Mouse (Mus musculus) kidney, adult 2 months (tissue): Measurements from ENCODE around the gene Fap. TPM values are rescaled to one million over a fixed set of nuclear protein-coding genes. Genes with fewer than 3 reads are reported as not detected.

Experiments
- DNase-seq: peaks from one replicate; pipeline ENCODE4 v3.0.0; 2021
- H3K27ac ChIP-seq: fragments of 200-500 bp; 2 replicates; pipeline ENCODE4 v1.5.1; 2012; ENCODE audit warnings: low read depth, low read length, control low read depth, inconsistent platforms; ENCODE audit not compliant: insufficient read depth
- H3K27me3 ChIP-seq: fragments of 200-500 bp; replicated peaks from 2 replicates; pipeline ENCODE4 v1.6.1; 2012; ENCODE audit warnings: mild to moderate bottlenecking, moderate library complexity, low read length, inconsistent platforms; ENCODE audit not compliant: control insufficient read depth, insufficient read depth
- H3K36me3 ChIP-seq: fragments of 200-500 bp; 2 replicates; pipeline ENCODE4 v1.6.1; 2012; ENCODE audit warnings: mild to moderate bottlenecking, moderate library complexity, low read length, inconsistent platforms; ENCODE audit not compliant: control insufficient read depth, insufficient read depth
- H3K4me1 ChIP-seq: fragments of 200-500 bp; 2 replicates; pipeline ENCODE4 v1.6.1; 2011; ENCODE audit warnings: low read length; ENCODE audit not compliant: control insufficient read depth, insufficient read depth
- H3K4me3 ChIP-seq: fragments of 200-500 bp; 2 replicates; pipeline ENCODE4 v1.5.1; 2011; ENCODE audit warnings: mild to moderate bottlenecking, low read depth, low read length, control low read depth; ENCODE audit not compliant: insufficient read depth
- CTCF ChIP-seq: fragments of 200-500 bp; conservative IDR thresholded peaks from 2 replicates; pipeline ENCODE4 v1.5.1; 2011; ENCODE audit warnings: low read depth, mild to moderate bottlenecking, control low read depth, low read length, moderate library complexity, mixed read lengths; ENCODE audit not compliant: insufficient read depth, insufficient read length
- POLR2A ChIP-seq: fragments of 200-500 bp; IDR thresholded peaks from one replicate; pipeline ENCODE4 v1.6.1; 2011; ENCODE audit warnings: low read depth, low read length, control low read depth
- WGBS: fragments of 180-500 bp; shearing (Covaris S2); methylation state at CpG from one replicate; pipeline ENCODE4 v1.1.7; 2018; 5-methylcytosine and 5-hydroxymethylcytosine counted together
- polyA plus RNA-seq: library from polyadenylated mRNA; depleted of rRNA; stranded (reverse); fragments of >200 nt; gene quantifications from 2 replicates; pipeline ENCODE4 v1.2.3, GENCODE M21; 2012

The Fap gene
- polyA plus RNA-seq, 1 experiment, result 0.41 TPM

DNA sequence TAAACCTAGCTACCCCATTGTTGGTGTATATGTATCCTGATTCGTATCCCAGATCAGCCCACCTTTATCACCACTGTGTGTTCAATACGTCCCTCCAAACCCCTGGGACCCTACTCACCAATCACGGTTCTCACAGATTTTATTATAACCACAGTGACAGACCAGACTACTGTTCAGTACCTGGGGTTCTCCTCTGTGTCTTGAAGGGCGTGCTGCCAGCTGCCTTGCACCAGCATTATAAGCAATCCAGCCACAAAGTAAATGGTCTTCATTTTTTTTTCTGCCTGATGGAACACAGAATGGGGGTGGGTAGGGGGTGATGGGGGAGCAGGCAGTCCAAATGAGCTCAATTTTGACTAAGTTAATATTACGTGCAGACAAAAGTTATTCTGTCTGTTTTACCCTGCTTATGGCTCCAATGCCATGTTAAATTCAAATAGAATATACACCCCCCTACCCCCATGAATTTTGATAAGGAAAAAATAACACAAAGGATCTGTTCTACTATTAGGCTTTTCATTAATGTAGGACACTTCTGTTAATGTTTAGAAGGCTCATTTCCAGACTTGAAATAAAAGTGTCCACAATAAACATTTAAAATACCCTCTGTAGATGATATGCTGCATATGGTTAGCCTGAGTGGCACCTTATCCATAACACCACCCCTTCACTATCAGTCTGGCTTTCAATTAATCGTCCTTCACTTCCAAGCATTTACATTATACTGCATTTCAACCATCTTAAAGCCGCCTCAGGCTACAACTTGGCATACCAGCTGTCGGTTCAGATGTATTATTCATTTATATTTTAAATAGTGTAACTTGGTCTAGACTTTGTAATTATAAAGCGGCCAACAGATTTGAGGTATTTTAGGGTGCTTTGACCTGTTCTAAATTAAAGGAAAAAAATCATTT, 93.3 kb downstream of the Fap start:
- Histone ChIP-seq H3K4me1 (no peaks in the 10 kb centered on the region), H3K27ac (no peak overlapping the region), H3K36me3 (no peaks in the 10 kb centered on the region), H3K27me3 (no peaks in the 10 kb centered on the region), H3K4me3 (no peak overlapping the region)
- DNase-seq, result no peak
- TF ChIP-seq POLR2A, result no peak
- no peak for TF ChIP-seq CTCF
- 75% methylated on average over 9 of the region's 9 CpGs for WGBS

GRCm38 (mm10) chr2:62469551-62469950, 104.3 kb downstream of the Fap start:
- no peaks in the 10 kb centered on the region for H3K4me1 ChIP-seq
- no peaks in the 10 kb centered on the region for H3K36me3 ChIP-seq
- DNase-seq, result peak; percentile 30
- H3K27me3 ChIP-seq, result no peaks in the 10 kb centered on the region
- no peak for TF ChIP-seq CTCF
- TF ChIP-seq POLR2A, result no peak
- no peak overlapping the region for H3K27ac ChIP-seq
- H3K4me3 ChIP-seq, result no peak overlapping the region
- 59% methylated on average over 9 of the region's 9 CpGs for WGBS

- no peak for DNase-seq
- no peak overlapping the region for H3K27ac ChIP-seq
- WGBS, result 86% methylated on average over 2 of the region's 2 CpGs
- no peak overlapping the region for H3K4me3 ChIP-seq
- TF ChIP-seq CTCF, result no peak
- no peak for TF ChIP-seq POLR2A
- no peaks in the 10 kb centered on the region for H3K36me3 ChIP-seq
- no peaks in the 10 kb centered on the region for H3K4me1 ChIP-seq
- H3K27me3 ChIP-seq, result no peaks in the 10 kb centered on the region
Observed at GRCm38 (mm10) chr2:62463287-62463686, 110.6 kb downstream of the Fap start.

- no peak for DNase-seq
- TF ChIP-seq POLR2A (no peak), CTCF (no peak)
- no peak overlapping the region for H3K27ac ChIP-seq
- H3K4me1 ChIP-seq, result no peaks in the 10 kb centered on the region
- 69% methylated on average over 2 of the region's 2 CpGs for WGBS
- no peaks in the 10 kb centered on the region for H3K27me3 ChIP-seq
- H3K4me3 ChIP-seq, result no peak overlapping the region
- no peaks in the 10 kb centered on the region for H3K36me3 ChIP-seq
Observed at GRCm38 (mm10) chr2:62462174-62462573, 111.7 kb downstream of the Fap start.

- TF ChIP-seq POLR2A (no peak), CTCF (no peak)
- Histone ChIP-seq H3K4me3 (no peak overlapping the region), H3K36me3 (no peaks in the 10 kb centered on the region), H3K27ac (no peak overlapping the region), H3K4me1 (no peaks in the 10 kb centered on the region), H3K27me3 (no peaks in the 10 kb centered on the region)
- WGBS, result 59% methylated on average over 12 of the region's 12 CpGs
- DNase-seq, result no peak
Observed at GRCm38 (mm10) chr2:62460815-62461450, 112.9 kb downstream of the Fap start.

DNA sequence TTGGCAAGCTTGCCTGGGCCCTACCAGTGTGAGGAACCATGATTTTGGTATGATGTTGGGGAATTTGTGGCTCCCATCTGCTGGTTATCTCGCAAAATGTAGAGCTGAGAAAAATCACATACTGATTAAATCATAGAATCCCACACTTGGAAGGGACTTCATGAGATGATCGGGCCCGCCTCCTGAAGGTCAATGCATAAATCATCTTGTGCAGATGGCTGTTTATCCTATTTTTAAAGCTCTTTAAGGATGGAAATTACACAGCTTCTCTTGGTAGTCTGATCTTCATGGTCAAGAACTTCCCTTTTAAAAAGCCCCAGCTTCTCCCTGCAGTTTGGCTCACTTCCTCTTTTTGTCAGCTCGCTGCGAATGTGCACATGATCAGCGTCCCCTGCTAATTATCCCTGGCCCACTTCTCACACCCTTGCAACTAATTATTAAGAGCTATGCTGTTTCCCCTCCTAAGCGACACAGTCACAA, 113.6 kb downstream of the Fap start:
- no peak overlapping the region for H3K27ac ChIP-seq
- no peaks in the 10 kb centered on the region for H3K27me3 ChIP-seq
- H3K4me3 ChIP-seq, result no peak overlapping the region
- no peak for TF ChIP-seq POLR2A
- TF ChIP-seq CTCF, result no peak
- WGBS, result 32% methylated on average over 7 of the region's 7 CpGs
- no peaks in the 10 kb centered on the region for H3K36me3 ChIP-seq
- H3K4me1 ChIP-seq, result no peaks in the 10 kb centered on the region
- peak; percentile 6 for DNase-seq
